Mouse (Mus musculus) intestine, embryonic 15.5 days (tissue): ENCODE measurements around the gene Rftn1. TPM values are rescaled to one million over a fixed set of nuclear protein-coding genes. Genes with fewer than 3 reads are reported as not detected.

ENCODE experiments used
- ATAC-seq: fragments of 200-750 bp; cut with Nextera tagmentation; 2 replicates; pipeline ENCODE4 v1.8.0; 2017; ENCODE audit warnings: moderate TSS enrichment, moderate library complexity
- H3K27ac ChIP-seq: fragments of 300-500 bp; sonication (generic); 2 replicates; pipeline ENCODE4 v1.5.1; 2015; ENCODE audit warnings: mild to moderate bottlenecking, inconsistent platforms
- H3K27me3 ChIP-seq: fragments of 300-500 bp; sonication (generic); replicated peaks from 2 replicates; pipeline ENCODE4 v1.6.1; 2015; ENCODE audit warnings: inconsistent platforms
- H3K36me3 ChIP-seq: fragments of 300-500 bp; sonication (generic); 2 replicates; pipeline ENCODE4 v1.6.1; 2015; ENCODE audit warnings: inconsistent platforms
- H3K4me1 ChIP-seq: fragments of 300-500 bp; sonication (generic); replicated peaks from 2 replicates; pipeline ENCODE4 v1.6.1; 2015; ENCODE audit warnings: inconsistent platforms
- H3K4me2 ChIP-seq: fragments of 300-500 bp; sonication (generic); replicated peaks from 2 replicates; pipeline ENCODE4 v1.6.1; 2015; ENCODE audit warnings: mild to moderate bottlenecking, inconsistent platforms
- H3K4me3 ChIP-seq: fragments of 300-500 bp; sonication (generic); replicated peaks from 2 replicates; pipeline ENCODE4 v1.5.1; 2015; ENCODE audit warnings: inconsistent platforms
- H3K9ac ChIP-seq: fragments of 300-500 bp; sonication (generic); 2 replicates; pipeline ENCODE4 v1.6.1; 2015; ENCODE audit warnings: inconsistent platforms
- H3K9me3 ChIP-seq: fragments of 300-500 bp; sonication (generic); 2 replicates; pipeline ENCODE4 v1.6.1; 2016; ENCODE audit warnings: inconsistent platforms
- WGBS: fragments of 180-500 bp; shearing (Covaris S2); methylation state at CpG from one replicate; pipeline ENCODE4 v1.1.7; 2015; 5-methylcytosine and 5-hydroxymethylcytosine counted together
- polyA plus RNA-seq: library from polyadenylated mRNA; unstranded; fragments of >200 nt; fragmentation: Nextera tagmentation; extraction: Ambion mirVana; gene quantifications from 2 replicates; pipeline ENCODE4 v1.2.1, GENCODE M21; 2015

Gene Rftn1
- polyA plus RNA-seq, 1 experiment from 2014 or later: 10.1 TPM

GRCm38 (mm10) chr17:50093356-50093755, 97.1 kb downstream of the Rftn1 start:
- H3K9ac ChIP-seq: no peak overlapping the region
- no peak overlapping the region for H3K4me2 ChIP-seq
- H3K4me3 ChIP-seq: no peak overlapping the region
- no peaks in the 10 kb centered on the region for H3K4me1 ChIP-seq
- no peak for ATAC-seq
- no peaks in the 10 kb centered on the region for H3K36me3 ChIP-seq
- no peaks in the 10 kb centered on the region for H3K9me3 ChIP-seq
- H3K27me3 ChIP-seq: no peaks in the 10 kb centered on the region
- H3K27ac ChIP-seq: no peak overlapping the region
- 69% methylated on average over 3 of the region's 3 CpGs for WGBS

DNA sequence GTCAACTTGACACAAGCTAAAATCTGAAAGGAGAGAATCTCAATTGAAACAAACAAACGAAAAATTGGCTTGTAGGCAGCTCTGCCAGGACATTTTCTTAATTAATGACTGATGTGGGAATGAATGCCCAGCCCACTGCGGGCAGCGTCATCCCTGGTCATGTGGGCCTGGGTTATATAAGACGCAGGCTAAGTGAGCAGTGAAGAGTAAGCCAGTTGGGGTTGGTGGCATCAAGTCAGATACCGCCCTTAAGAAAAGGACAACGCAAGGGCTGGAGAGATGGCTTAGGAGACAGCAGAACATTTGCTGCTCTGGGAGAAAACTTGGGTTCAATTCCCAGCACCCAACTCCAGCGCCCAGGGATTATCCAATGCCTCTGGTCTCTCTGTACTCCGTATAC, 97.6 kb downstream of the Rftn1 start:
- ATAC-seq: no peak
- H3K4me3 ChIP-seq: no peak overlapping the region
- H3K4me2 ChIP-seq: no peak overlapping the region
- no peaks in the 10 kb centered on the region for H3K36me3 ChIP-seq
- WGBS: 87% methylated on average over 8 of the region's 8 CpGs
- no peaks in the 10 kb centered on the region for H3K4me1 ChIP-seq
- H3K27ac ChIP-seq: no peak overlapping the region
- H3K27me3 ChIP-seq: no peaks in the 10 kb centered on the region
- no peaks in the 10 kb centered on the region for H3K9me3 ChIP-seq
- no peak overlapping the region for H3K9ac ChIP-seq

GRCm38 (mm10) chr17:50091829-50092228, 98.6 kb downstream of the Rftn1 start:
- Histone ChIP-seq H3K9ac (no peak overlapping the region), H3K4me1 (no peaks in the 10 kb centered on the region), H3K36me3 (no peaks in the 10 kb centered on the region), H3K4me2 (no peak overlapping the region), H3K27me3 (no peaks in the 10 kb centered on the region), H3K9me3 (no peaks in the 10 kb centered on the region), H3K27ac (no peak overlapping the region), H3K4me3 (no peak overlapping the region)
- WGBS: 56% methylated on average over 6 of the region's 6 CpGs
- ATAC-seq: no peak

DNA sequence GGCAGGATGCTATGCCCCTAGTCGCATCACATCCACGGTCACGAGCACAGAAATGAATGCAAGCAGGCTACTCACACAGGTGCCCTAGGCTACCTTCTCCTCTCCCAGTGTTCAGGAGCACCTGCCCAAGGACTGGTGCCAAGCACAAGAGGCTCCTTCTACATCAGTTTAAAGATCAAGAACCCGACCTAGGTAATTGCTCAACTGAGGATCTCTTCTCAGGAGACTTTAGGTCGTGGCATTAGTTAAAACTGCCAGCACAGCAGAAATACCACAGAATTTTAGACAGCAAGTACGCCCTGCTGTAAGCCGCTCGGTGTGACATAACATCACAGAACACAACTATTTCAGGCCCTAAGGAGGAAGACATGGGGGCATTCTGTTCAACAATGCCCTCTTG, 100.7 kb downstream of the Rftn1 start:
- no peak overlapping the region for H3K27ac ChIP-seq
- no peak overlapping the region for H3K4me2 ChIP-seq
- no peak overlapping the region for H3K9ac ChIP-seq
- no peaks in the 10 kb centered on the region for H3K4me1 ChIP-seq
- H3K27me3 ChIP-seq: no peaks in the 10 kb centered on the region
- ATAC-seq: no peak
- H3K9me3 ChIP-seq: no peaks in the 10 kb centered on the region
- 83% methylated on average over 8 of the region's 8 CpGs for WGBS
- H3K36me3 ChIP-seq: no peaks in the 10 kb centered on the region
- H3K4me3 ChIP-seq: no peak overlapping the region

GRCm38 (mm10) chr17:50088054-50088453, 102.4 kb downstream of the Rftn1 start:
- WGBS: 87% methylated on average over 3 of the region's 3 CpGs
- Histone ChIP-seq H3K4me3 (no peak overlapping the region), H3K4me1 (no peaks in the 10 kb centered on the region), H3K27me3 (no peaks in the 10 kb centered on the region), H3K27ac (no peak overlapping the region), H3K4me2 (no peak overlapping the region), H3K36me3 (no peaks in the 10 kb centered on the region), H3K9me3 (no peaks in the 10 kb centered on the region), H3K9ac (no peak overlapping the region)
- no peak for ATAC-seq

DNA sequence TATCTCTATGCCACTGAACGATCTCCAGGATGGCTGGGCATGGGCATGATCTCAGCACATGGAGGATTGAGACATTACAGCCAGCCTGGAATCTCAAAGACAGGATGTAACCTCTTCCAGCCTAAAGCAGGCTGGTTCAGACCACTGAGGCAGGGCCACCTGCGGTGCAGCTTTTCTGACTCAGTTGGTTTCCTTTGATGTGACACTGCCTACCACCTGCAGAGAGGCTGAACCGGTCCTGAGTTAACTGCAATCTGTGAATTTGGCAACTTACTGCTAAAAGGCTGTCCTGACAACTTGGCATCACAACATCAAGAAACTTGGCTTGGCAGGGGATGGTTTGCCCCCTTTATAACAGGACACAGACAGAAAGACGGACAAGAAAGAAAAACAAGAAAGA, 103.6 kb downstream of the Rftn1 start:
- Histone ChIP-seq H3K4me3 (no peak overlapping the region), H3K36me3 (no peaks in the 10 kb centered on the region), H3K4me2 (no peak overlapping the region), H3K27me3 (no peaks in the 10 kb centered on the region), H3K9ac (no peak overlapping the region), H3K4me1 (no peaks in the 10 kb centered on the region), H3K9me3 (no peaks in the 10 kb centered on the region), H3K27ac (no peak overlapping the region)
- 65% methylated on average over 4 of the region's 4 CpGs for WGBS
- ATAC-seq: no peak

DNA sequence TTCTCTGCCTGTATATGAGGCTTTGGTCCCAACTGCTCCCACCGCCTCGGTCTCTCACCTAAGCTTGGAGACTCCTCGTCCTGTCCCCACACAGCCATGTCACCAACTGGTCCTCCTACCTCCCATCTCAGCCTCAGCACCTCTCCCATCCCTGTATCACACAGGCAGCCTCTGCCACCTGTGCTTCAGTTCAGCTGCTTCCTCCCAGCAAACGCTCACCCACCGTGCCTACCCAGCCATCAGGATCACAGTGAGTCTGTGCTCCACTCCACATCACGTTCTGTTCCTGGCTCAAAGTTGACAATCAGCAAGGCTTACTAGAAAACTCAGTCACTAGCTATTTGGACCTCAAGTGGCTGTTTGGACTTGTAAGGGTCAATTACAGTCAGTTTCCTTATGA, 105.8 kb downstream of the Rftn1 start:
- no peaks in the 10 kb centered on the region for H3K36me3 ChIP-seq
- no peak overlapping the region for H3K4me2 ChIP-seq
- no peaks in the 10 kb centered on the region for H3K9me3 ChIP-seq
- ATAC-seq: no peak
- H3K27me3 ChIP-seq: no peaks in the 10 kb centered on the region
- no peak overlapping the region for H3K27ac ChIP-seq
- H3K4me1 ChIP-seq: no peaks in the 10 kb centered on the region
- no peak overlapping the region for H3K4me3 ChIP-seq
- H3K9ac ChIP-seq: no peak overlapping the region
- 89% methylated on average over 6 of the region's 6 CpGs for WGBS

- Histone ChIP-seq H3K27me3 (no peaks in the 10 kb centered on the region), H3K36me3 (no peaks in the 10 kb centered on the region), H3K9me3 (no peaks in the 10 kb centered on the region), H3K4me1 (no peaks in the 10 kb centered on the region), H3K9ac (no peak overlapping the region), H3K27ac (no peak overlapping the region), H3K4me3 (no peak overlapping the region), H3K4me2 (no peak overlapping the region)
- WGBS: 85% methylated on average over 4 of the region's 4 CpGs
- no peak for ATAC-seq
Measured at GRCm38 (mm10) chr17:50083937-50084336, 106.5 kb downstream of the Rftn1 start.

DNA sequence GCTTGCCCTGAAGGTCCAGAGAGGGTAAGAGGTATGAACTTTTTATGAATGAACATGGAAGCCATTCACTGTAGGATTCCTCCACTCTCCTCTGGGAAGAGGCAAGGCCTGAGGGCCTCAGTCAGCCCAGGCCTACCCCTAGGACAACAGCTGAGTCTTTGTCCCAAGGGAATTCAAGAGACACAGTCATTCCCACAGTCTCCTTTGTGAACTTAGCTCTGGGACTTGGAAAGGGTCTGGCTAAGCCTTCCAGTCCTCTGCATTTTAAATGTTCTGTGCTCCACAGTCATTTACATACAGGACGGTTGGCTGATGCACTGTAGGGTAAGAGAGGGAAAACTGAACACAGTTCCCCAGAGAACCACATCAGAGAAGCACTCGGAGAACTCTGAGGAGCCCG, 107.5 kb downstream of the Rftn1 start:
- 92% methylated on average over 3 of the region's 3 CpGs for WGBS
- ATAC-seq: no peak
- Histone ChIP-seq H3K9ac (no peak overlapping the region), H3K9me3 (no peaks in the 10 kb centered on the region), H3K27ac (no peak overlapping the region), H3K4me1 (no peaks in the 10 kb centered on the region), H3K36me3 (no peaks in the 10 kb centered on the region), H3K4me2 (no peak overlapping the region), H3K4me3 (no peak overlapping the region), H3K27me3 (no peaks in the 10 kb centered on the region)

- 77% methylated on average over 9 of the region's 9 CpGs for WGBS
- no peak overlapping the region for H3K4me3 ChIP-seq
- no peaks in the 10 kb centered on the region for H3K36me3 ChIP-seq
- ATAC-seq: no peak
- H3K4me1 ChIP-seq: no peaks in the 10 kb centered on the region
- H3K9ac ChIP-seq: no peak overlapping the region
- H3K9me3 ChIP-seq: no peaks in the 10 kb centered on the region
- H3K4me2 ChIP-seq: no peak overlapping the region
- H3K27ac ChIP-seq: no peak overlapping the region
- no peaks in the 10 kb centered on the region for H3K27me3 ChIP-seq
Measured at GRCm38 (mm10) chr17:50081647-50082046, 108.8 kb downstream of the Rftn1 start.

- no peaks in the 10 kb centered on the region for H3K9me3 ChIP-seq
- no peak overlapping the region for H3K4me2 ChIP-seq
- H3K27ac ChIP-seq: no peak overlapping the region
- no peak overlapping the region for H3K9ac ChIP-seq
- ATAC-seq: no peak
- WGBS: 82% methylated on average over 4 of the region's 4 CpGs
- no peaks in the 10 kb centered on the region for H3K4me1 ChIP-seq
- H3K4me3 ChIP-seq: no peak overlapping the region
- H3K36me3 ChIP-seq: no peaks in the 10 kb centered on the region
- H3K27me3 ChIP-seq: no peaks in the 10 kb centered on the region
Measured at GRCm38 (mm10) chr17:50080991-50081390, 109.5 kb downstream of the Rftn1 start.

DNA sequence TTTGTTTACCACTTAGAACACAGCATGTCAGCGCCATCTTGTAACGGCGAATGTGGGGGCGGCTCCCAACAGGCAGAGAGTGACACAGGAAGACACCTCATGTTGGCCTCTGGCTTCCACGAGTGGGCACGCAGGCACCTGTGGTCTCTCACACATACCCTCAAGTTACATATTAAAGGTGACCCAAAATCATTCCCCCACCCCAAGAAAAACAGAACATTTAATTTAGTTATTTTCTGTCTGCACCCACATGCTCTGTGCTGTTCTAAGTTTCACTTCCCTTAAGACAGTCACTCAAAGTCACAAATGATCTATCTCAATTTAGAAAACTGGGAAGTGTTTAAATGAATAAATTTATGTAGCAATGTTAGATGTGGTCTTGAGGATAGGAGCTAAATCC, 111.7 kb downstream of the Rftn1 start:
- ATAC-seq: no peak
- H3K4me2 ChIP-seq: no peak overlapping the region
- H3K9me3 ChIP-seq: no peaks in the 10 kb centered on the region
- 96% methylated on average over 6 of the region's 6 CpGs for WGBS
- H3K27me3 ChIP-seq: no peaks in the 10 kb centered on the region
- no peak overlapping the region for H3K4me3 ChIP-seq
- no peak overlapping the region for H3K9ac ChIP-seq
- H3K27ac ChIP-seq: no peak overlapping the region
- no peaks in the 10 kb centered on the region for H3K36me3 ChIP-seq
- H3K4me1 ChIP-seq: no peaks in the 10 kb centered on the region

GRCm38 (mm10) chr17:50072982-50073965, 117.2 kb downstream of the Rftn1 start:
- Histone ChIP-seq H3K36me3 (no peaks in the 10 kb centered on the region), H3K27ac (no peak overlapping the region), H3K9ac (no peak overlapping the region), H3K4me2 (no peak overlapping the region), H3K9me3 (no peaks in the 10 kb centered on the region), H3K4me3 (no peak overlapping the region), H3K4me1 (no peaks in the 10 kb centered on the region), H3K27me3 (no peaks in the 10 kb centered on the region)
- no peak for ATAC-seq
- WGBS: 92% methylated on average over 23 of the region's 23 CpGs
